Mouse (Mus musculus) embryonic fibroblast, embryonic 13.5 days (primary cell): ENCODE results near the gene Commd8. TPM values are rescaled to one million over a fixed set of nuclear protein-coding genes. Genes with fewer than 3 reads are reported as not detected.
A peak's percentile ranks its signal among the peaks of the same experiment; 100 is the strongest.

ENCODE experiments used
- H3K27ac ChIP-seq: 2 replicates; pipeline ENCODE4 v1.5.1; 2012; ENCODE audit warnings: low read length, control low read depth, inconsistent platforms; ENCODE audit not compliant: insufficient read depth
- H3K4me1 ChIP-seq: 2 replicates; pipeline ENCODE4 v1.6.1; 2011; ENCODE audit warnings: low read length; ENCODE audit not compliant: control insufficient read depth, insufficient read depth
- H3K4me3 ChIP-seq: 2 replicates; pipeline ENCODE4 v1.5.1; 2011; ENCODE audit warnings: mild to moderate bottlenecking, control low read depth, low read length; ENCODE audit not compliant: insufficient read depth
- CTCF ChIP-seq: IDR thresholded peaks from 2 replicates; pipeline ENCODE4 v1.5.1; 2011; ENCODE audit warnings: mild to moderate bottlenecking, control low read depth, low read length, moderate library complexity, borderline replicate concordance; ENCODE audit not compliant: insufficient read depth
- POLR2A ChIP-seq: IDR thresholded peaks from 2 replicates; pipeline ENCODE4 v1.6.1; 2011; ENCODE audit warnings: low read depth, mild to moderate bottlenecking, control low read depth, low read length, moderate library complexity
- polyA plus RNA-seq: library from polyadenylated mRNA; stranded (reverse); fragments of >200 nt; gene quantifications from 2 replicates; pipeline ENCODE4 v1.2.4, GENCODE M21; 2011; ENCODE audit warnings: low read depth; ENCODE audit not compliant: missing spikeins, insufficient read length

Gene Commd8
- polyA plus RNA-seq, 1 experiment: 88.4 TPM

DNA sequence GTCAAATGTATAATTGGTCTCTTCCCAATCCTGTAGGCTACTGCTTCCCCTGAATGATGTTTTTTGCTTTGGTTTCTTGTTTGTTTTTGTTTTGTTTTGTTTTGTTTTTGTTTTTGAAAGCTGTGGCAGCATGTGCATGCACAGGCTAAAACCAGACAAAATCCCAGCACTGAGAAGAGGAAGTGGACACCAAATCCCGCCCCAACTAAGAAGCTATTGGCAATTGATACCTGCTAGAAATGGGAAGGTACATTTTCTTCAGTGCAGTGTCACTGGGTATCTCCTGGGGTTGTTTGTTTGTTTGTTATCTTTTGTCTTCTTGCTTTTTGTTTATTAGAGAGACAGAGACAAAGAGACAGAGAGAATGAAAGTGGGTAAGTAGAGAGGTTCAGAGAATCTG is 27.5 kb upstream of the Commd8 start:
- no peaks in the 10 kb centered on the region for H3K4me1 ChIP-seq
- TF ChIP-seq CTCF (no peak), POLR2A (no peak)
- H3K27ac ChIP-seq: no peak overlapping the region
- no peak overlapping the region for H3K4me3 ChIP-seq

DNA sequence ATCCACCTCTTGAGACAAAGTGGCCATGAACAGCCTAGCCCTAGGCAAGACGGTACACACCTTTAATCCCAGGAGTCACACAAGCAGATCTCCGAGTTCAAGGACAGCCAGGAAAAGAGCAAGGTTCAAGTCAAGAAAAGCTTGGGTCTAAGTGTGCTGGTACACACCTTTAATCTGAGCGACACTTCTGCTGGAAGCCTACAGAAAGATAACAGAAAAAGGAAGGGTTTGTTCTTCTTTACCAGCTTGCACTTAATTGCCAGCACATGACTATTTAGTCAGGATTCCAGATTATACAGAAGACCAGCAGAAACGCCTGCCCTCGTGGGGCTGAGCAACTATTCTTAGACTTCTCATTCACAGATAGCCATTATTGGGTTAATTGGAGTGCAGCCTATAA is 23.9 kb upstream of the Commd8 start:
- H3K27ac ChIP-seq: no peak overlapping the region
- H3K4me1 ChIP-seq: no peaks in the 10 kb centered on the region
- H3K4me3 ChIP-seq: no peak overlapping the region
- no peak for TF ChIP-seq POLR2A

DNA sequence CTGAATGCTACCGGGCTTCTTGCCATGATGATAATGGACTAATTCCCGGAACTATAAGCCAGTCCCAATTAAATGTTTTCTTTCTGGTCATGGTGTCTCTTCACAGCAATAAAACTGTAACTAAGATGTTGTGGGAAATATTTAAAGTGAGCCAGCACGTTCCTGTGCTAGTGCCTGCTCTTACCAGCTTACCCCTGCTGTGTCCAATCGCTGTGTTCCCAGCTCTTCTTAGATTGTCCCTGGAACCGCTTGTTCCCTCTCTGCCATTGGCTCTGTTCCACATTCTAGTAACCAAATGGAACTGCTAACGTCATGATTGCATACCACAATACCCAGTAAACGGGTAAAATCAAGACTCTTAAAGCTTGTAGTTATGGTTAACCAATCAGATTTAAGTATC is 23.2 kb upstream of the Commd8 start:
- no peaks in the 10 kb centered on the region for H3K4me1 ChIP-seq
- H3K27ac ChIP-seq: no peak overlapping the region
- TF ChIP-seq POLR2A (no peak), CTCF (no peak)
- no peak overlapping the region for H3K4me3 ChIP-seq

DNA sequence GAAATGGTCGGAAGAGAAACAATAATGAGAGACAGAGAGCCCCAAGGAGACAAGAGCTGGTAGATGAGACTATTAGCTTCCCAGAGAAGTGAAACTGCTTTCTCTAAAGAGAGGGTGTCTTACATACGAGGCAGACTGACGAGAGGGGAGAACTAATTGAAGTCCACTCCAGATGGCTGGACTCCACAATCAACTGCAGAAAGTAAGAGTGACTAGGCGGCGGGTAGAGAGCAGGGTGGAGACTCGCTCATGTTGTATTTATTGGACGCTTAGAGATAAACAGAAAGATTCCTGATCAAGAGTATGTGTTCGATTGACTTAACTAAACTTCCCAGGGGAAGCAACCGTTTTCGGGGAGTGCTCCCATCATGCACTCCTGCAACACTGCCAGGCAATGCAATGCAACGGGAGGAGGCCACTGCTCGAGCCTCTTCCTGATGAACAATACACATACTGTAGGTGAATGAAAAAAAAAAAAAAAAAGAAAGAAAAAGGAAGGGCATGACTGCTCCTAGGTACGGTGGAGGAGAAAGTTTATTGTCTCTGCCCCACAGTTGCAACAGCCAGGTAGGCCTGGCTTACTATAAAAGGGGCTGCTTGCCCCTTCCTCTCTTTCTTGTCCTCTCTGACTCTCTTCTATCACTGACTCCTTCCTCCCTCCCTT is 16.6 kb upstream of the Commd8 start:
- no peaks in the 10 kb centered on the region for H3K4me1 ChIP-seq
- H3K4me3 ChIP-seq: no peak overlapping the region
- H3K27ac ChIP-seq: no peak overlapping the region
- no peak for TF ChIP-seq CTCF
- no peak for TF ChIP-seq POLR2A

DNA sequence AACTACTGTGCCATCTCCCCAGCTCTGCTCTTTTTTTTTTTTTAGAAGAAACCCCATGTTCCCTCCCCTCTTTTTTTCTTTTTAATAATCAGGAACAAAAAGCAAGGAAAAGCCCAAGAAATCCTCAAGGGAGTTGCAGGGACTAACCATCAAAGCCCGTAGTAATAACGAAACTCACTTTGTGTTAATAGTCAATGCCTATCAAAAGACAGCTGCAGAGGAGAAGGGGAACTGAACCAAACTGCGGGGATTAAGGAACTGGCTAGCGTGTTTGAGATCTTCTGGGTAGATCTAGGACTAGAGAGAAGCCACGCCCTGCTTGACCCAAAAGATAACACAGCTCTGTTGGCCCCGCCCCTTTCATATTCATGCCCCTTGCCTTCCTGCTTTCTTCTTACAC is 15.9 kb upstream of the Commd8 start:
- Histone ChIP-seq H3K4me3 (no peak overlapping the region), H3K4me1 (no peaks in the 10 kb centered on the region), H3K27ac (no peak overlapping the region)
- TF ChIP-seq POLR2A (no peak), CTCF (no peak)

DNA sequence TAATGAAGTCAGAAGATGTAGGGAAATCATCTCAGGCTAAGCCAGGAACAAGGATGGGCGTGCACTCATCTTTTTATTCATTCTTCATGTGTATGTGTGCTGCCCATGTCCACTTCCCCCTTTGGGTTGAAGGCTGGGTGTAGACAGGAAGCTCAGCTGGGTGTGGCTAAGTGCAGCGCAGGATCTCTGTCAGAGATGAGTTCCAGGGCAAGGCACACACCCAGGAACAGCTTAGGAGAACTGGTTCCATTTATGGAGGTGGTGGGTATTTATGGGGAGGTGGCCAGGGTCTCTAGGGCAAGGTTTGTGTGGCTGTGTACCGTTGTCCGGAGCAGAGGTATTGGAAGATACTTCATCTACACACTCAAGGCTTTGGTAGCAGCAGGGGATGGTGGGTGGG is 14.8 kb upstream of the Commd8 start:
- Histone ChIP-seq H3K27ac (no peak overlapping the region), H3K4me1 (no peaks in the 10 kb centered on the region), H3K4me3 (no peak overlapping the region)
- no peak for TF ChIP-seq POLR2A
- TF ChIP-seq CTCF: no peak

DNA sequence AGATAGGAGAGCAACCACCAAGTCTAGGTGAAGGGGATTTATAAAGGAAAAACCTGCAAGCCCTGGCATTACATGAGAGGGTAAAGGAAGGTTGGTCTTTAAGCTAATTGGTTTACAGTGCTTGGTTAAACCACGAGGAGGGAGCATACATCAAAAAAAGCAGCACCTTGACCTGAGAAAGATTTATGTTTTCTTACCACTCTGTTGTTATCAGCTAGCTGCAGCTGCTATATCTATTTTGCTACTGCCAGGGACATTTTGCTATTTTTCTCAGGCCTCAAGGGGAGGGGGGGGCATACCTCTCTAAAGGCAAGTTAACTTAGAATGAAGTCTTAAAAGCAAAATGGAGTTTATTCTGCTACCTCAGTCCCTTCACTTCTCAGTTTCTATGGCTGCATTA is 13.2 kb upstream of the Commd8 start:
- Histone ChIP-seq H3K4me1 (no peaks in the 10 kb centered on the region), H3K4me3 (no peak overlapping the region), H3K27ac (no peak overlapping the region)
- TF ChIP-seq CTCF (no peak), POLR2A (no peak)

DNA sequence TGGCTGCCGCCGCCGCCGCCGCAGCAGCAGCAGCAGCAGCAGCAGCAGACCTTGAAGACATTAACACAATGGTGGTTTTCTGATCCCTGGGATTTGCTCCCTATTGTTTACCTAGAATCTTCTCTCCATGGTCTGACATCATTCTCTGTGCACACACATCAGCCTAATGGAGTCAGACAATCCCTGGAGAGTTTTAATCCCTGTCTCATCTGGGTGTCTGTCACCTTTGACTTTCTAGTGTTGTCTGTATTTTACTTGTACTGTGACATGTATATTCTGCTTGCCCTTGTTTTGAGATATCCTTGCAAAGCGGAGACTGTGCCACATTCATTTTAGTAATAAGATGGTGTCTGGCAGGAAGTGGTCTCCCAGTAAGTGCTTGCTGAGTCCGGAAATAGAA is 7.5 kb upstream of the Commd8 start:
- TF ChIP-seq POLR2A (no peak), CTCF (no peak)
- Histone ChIP-seq H3K4me1 (no peaks in the 10 kb centered on the region; the same call in 1 of the 2 replicates), H3K4me3 (no peak overlapping the region), H3K27ac (peak overlapping the region; percentile 11; the same call in 1 of the 2 replicates)

DNA sequence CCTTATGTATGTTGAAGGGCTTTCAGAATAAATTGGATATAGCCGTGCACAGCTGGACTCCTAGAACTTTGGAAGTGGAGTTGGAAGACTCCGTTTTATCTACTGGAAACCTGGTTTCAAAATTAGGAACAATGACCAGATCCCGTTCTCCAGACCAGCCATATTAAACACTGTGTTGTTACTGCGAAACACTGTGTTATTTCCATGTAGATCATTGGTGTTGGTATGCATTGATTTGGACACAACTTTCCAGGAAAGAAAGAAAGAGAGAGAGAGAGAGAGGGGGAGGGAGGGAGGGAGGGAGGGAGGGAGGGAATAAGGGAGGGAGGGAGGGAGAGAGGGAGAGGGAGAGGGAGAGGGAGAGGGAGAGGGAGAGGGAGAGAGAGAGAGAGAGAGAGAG is 7.1 kb upstream of the Commd8 start:
- Histone ChIP-seq H3K4me1 (no peaks in the 10 kb centered on the region; the same call in 1 of the 2 replicates), H3K27ac (no peak overlapping the region), H3K4me3 (no peak overlapping the region)
- TF ChIP-seq CTCF (no peak), POLR2A (no peak)

DNA sequence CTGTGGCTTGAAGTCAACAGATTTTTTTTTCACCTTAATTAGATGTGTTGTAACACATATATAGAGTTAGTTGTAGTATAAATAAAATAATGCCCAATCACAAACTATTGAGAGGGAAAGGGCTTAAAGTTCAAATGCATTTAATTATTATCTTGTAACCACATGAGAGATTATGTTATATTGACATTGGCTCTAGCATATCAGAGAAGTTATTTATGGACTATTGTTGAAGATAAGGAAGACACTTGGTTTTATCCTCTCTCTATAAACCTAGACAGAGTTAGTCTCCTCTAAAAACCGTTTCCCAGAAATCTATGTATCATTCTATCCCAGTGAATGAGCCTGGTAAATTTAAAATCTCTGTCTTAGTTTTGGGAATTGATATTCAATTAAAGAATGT is 5.5 kb upstream of the Commd8 start:
- H3K4me3 ChIP-seq: no peak overlapping the region
- TF ChIP-seq POLR2A: no peak
- no peak for TF ChIP-seq CTCF
- H3K4me1 ChIP-seq: no peaks in the 10 kb centered on the region; the same call in 1 of the 2 replicates
- no peak overlapping the region for H3K27ac ChIP-seq

DNA sequence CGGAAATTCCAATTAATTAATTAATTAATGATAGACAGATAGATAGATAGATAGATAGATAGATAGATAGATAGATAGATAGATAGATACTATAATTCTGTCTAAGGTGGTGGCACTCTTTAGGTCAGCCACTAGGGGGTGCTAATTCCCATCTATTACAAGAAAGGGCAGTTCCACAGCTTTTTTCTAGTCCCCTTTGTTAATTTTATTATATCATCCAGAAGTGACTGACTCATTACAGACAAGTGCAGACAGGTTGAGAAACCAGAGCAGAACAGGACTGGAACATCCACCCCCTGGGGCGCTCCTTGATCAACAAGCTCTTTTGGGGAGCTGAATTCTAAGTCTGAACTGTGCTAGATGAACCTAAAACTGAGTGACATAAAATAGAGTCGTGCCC is 4.7 kb upstream of the Commd8 start:
- Histone ChIP-seq H3K4me1 (no peaks in the 10 kb centered on the region; the same call in 1 of the 2 replicates), H3K4me3 (no peak overlapping the region), H3K27ac (no peak overlapping the region)
- TF ChIP-seq POLR2A (no peak), CTCF (no peak)
